Mouse (Mus musculus) hindbrain, embryonic 13.5 days (tissue): ENCODE results near the gene Nkx2-5. TPM values are rescaled to one million over a fixed set of nuclear protein-coding genes. Genes with fewer than 3 reads are reported as not detected.
A peak's percentile ranks its signal among the peaks of the same experiment; 100 is the strongest.

Source experiments
- ATAC-seq: fragments of 200-750 bp; cut with Nextera tagmentation; 2 replicates; pipeline ENCODE4 v1.8.0; 2017; ENCODE audit warnings: moderate TSS enrichment; ENCODE audit not compliant: low FRiP score
- H3K27ac ChIP-seq: fragments of 300-500 bp; sonication (generic); 2 replicates; pipeline ENCODE4 v1.5.1; 2015; ENCODE audit warnings: inconsistent platforms, mild to moderate bottlenecking, moderate library complexity
- H3K27me3 ChIP-seq: fragments of 300-500 bp; sonication (generic); 2 replicates; pipeline ENCODE4 v1.6.1; 2015; ENCODE audit warnings: mild to moderate bottlenecking, inconsistent platforms
- H3K36me3 ChIP-seq: fragments of 300-500 bp; sonication (generic); 2 replicates; pipeline ENCODE4 v1.6.1; 2015; ENCODE audit warnings: mild to moderate bottlenecking, inconsistent platforms
- H3K4me1 ChIP-seq: fragments of 300-500 bp; sonication (generic); replicated peaks from 2 replicates; pipeline ENCODE4 v1.6.1; 2015; ENCODE audit warnings: inconsistent platforms
- H3K4me2 ChIP-seq: fragments of 300-500 bp; sonication (generic); 2 replicates; pipeline ENCODE4 v1.6.1; 2015; ENCODE audit warnings: inconsistent platforms, mild to moderate bottlenecking, moderate library complexity
- H3K4me3 ChIP-seq: fragments of 300-500 bp; sonication (generic); 2 replicates; pipeline ENCODE4 v1.5.1; 2015; ENCODE audit warnings: mild to moderate bottlenecking, inconsistent platforms
- H3K9ac ChIP-seq: fragments of 300-500 bp; sonication (generic); 2 replicates; pipeline ENCODE4 v1.6.1; 2015; ENCODE audit warnings: mild to moderate bottlenecking, inconsistent platforms
- H3K9me3 ChIP-seq: fragments of 300-500 bp; sonication (generic); 2 replicates; pipeline ENCODE4 v1.6.1; 2016; ENCODE audit warnings: inconsistent platforms
- WGBS: fragments of 180-500 bp; shearing (Covaris S2); methylation state at CpG from one replicate; pipeline ENCODE4 v1.1.7; 2015; 5-methylcytosine and 5-hydroxymethylcytosine counted together
- polyA plus RNA-seq: library from polyadenylated mRNA; unstranded; fragments of >200 nt; fragmentation: Nextera tagmentation; extraction: Ambion mirVana; gene quantifications from 2 replicates; pipeline ENCODE4 v1.2.1, GENCODE M21; 2015

Gene Nkx2-5
- polyA plus RNA-seq = 0.39 and 0.67 TPM in 2 replicates

DNA sequence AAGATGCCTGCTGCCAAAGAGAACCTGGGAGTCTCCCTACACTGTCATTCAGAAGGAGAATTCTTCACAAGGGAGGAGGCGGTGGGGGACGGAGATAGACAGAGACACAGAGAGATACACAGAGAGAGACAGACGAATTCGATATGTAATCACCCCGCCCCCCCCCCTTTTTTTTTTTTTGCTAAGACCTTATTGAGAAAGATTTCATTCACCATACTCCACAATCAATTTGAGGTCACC lies at the start of gene Nkx2-5:
Gene Nkx2-5, minus strand, starts transcription at position 101 of the 240 bp plus-strand sequence.
- ATAC-seq = no peak

DNA sequence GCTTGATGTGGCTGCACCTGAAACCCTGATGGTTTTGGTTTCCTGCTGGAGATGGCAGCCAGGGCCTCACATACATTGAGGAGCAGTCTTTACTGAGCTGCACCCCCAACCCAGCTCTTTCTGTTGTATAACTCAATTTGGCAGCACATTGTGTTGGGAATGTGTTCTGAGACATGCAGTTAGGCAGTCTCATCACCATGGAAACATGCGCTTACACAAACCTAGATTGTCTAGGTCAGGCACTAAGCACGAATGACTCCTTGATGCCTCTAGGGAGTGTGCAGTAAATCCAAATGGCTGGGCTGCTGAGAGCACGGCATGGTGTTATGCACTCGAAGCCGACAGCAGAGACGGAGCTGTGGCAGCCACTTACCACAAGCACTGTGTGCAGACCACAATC lies 49.5 kb upstream of the Nkx2-5 start:
- no peak for ATAC-seq

More for the DNA sequence above, at the start of gene Nkx2-5:
- Histone ChIP-seq H3K27ac (no peak within 1 kb of the TSS), H3K9me3 (no peaks in the 10 kb centered on the region), H3K36me3 (no peaks in the 10 kb centered on the region), H3K9ac (no peak within 1 kb of the TSS), H3K4me1 (peaks cover 16% of the 10 kb centered on the region), H3K4me3 (no peak within 1 kb of the TSS), H3K27me3 (peaks cover 93% of the 10 kb centered on the region), H3K4me2 (no peak within 1 kb of the TSS)
- WGBS = 0% methylated on average over 4 of the region's 5 CpGs

DNA sequence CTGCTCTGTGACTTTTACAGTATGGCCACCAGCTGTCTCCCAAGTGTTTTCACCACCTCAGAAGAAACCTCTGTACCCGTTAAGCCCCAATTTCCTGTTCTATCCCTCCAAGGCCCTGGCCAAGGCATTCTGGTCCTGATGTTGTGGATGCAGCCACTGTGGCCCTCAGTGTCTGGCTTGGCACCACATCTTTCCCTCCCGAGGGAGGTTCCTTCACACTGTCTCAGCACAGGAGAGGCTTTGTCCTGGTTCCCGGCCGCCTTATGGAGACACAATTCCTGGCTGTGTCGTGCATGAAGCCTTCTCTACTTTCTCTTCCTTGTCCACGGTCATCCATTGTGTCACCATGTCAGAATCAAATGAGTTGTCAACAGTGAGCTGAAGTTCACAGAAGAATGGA lies 48.7 kb upstream of the Nkx2-5 start:
- Histone ChIP-seq H3K4me3 (no peak overlapping the region), H3K27me3 (peaks cover 41% of the 10 kb centered on the region), H3K9me3 (no peaks in the 10 kb centered on the region), H3K4me1 (peaks cover 23% of the 10 kb centered on the region), H3K36me3 (no peaks in the 10 kb centered on the region), H3K27ac (no peak overlapping the region), H3K4me2 (no peak overlapping the region), H3K9ac (no peak overlapping the region)
- WGBS = 48% methylated on average over 6 of the region's 6 CpGs
- no peak for ATAC-seq

More for the DNA sequence above, 49.5 kb upstream of the Nkx2-5 start:
- Histone ChIP-seq H3K9ac (no peak overlapping the region), H3K27me3 (peaks cover 40% of the 10 kb centered on the region), H3K27ac (no peak overlapping the region), H3K4me1 (peaks cover 23% of the 10 kb centered on the region), H3K4me2 (no peak overlapping the region), H3K4me3 (no peak overlapping the region), H3K9me3 (no peaks in the 10 kb centered on the region), H3K36me3 (no peaks in the 10 kb centered on the region)
- WGBS = 72% methylated on average over 6 of the region's 6 CpGs

DNA sequence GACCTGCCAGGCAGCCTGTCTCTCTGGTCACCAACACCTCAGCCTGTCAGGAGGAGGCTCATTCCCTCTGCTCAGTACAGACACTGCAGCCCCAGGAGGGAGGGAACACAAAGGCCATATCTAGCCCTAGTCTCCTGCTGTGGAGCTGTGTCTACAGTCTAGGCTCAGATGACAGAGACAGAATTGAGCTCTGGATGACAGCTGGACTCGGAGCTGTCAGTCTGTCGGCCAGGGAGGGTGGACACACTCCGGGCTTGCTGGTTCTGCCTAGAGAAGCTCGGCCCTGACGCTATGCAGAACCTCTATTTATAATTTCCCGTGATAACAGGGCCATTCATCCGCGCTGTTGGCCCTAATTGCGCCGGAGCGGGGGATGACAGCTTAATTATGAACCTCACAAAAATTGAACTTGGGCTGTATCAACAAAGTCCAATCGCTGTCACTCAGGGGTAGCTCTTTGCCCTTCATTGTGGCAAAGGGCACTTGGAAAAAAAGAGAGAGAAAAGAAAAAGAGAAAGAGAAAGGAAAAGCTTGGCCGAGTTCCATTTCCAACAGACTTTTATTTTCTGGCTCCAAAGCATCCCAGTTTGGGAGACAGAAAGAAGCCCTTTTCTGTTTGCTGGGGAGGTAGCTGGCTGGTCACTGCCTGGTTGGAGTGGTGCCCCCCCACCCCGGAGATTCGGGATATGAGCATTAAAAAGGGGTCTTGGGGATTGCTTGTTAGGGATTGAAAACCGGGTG lies 48.0 kb upstream of the Nkx2-5 start:
- H3K9ac ChIP-seq = peak overlapping the region; percentile 24; the same call in 1 of the 2 replicates

DNA sequence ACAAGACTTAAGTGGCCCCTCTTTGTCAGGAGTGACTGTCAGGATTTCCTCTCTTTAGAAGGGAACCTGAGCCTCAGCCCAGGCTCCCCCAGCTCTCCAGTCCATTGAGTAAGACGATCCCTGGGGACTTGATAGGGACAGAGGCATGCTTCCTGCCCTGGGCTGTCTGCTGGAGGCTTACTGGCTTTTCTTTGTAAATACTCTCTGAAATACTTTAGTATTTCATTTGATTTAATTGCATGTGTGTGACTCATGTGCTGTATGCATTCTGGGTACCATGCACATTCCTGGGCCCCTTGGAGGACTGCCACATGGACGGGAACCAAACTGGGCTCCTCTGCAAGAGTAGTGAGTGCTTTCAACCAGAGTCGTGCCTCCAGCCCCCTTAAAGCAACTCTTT lies 43.1 kb upstream of the Nkx2-5 start:
- H3K36me3 ChIP-seq = no peaks in the 10 kb centered on the region
- WGBS = 44% methylated on average over 3 of the region's 3 CpGs
- no peak for ATAC-seq
- H3K4me2 ChIP-seq = no peak overlapping the region
- no peak overlapping the region; the same call in 1 of the 2 replicates for H3K9ac ChIP-seq
- no peaks in the 10 kb centered on the region for H3K9me3 ChIP-seq
- no peak overlapping the region for H3K4me3 ChIP-seq
- peaks cover 42% of the 10 kb centered on the region for H3K27me3 ChIP-seq
- no peak overlapping the region for H3K27ac ChIP-seq
- peaks cover 24% of the 10 kb centered on the region for H3K4me1 ChIP-seq

More for the DNA sequence above, 48.0 kb upstream of the Nkx2-5 start:
- Histone ChIP-seq H3K27me3 (peaks cover 43% of the 10 kb centered on the region), H3K27ac (no peak overlapping the region), H3K4me1 (peaks cover 23% of the 10 kb centered on the region), H3K4me2 (peak overlapping the region; percentile 17; the same call in 1 of the 2 replicates), H3K9me3 (no peaks in the 10 kb centered on the region), H3K36me3 (no peaks in the 10 kb centered on the region), H3K4me3 (no peak overlapping the region)
- WGBS = 31% methylated on average over 16 of the region's 16 CpGs
- ATAC-seq = peak; percentile 57; the same call in 1 of the 2 replicates

DNA sequence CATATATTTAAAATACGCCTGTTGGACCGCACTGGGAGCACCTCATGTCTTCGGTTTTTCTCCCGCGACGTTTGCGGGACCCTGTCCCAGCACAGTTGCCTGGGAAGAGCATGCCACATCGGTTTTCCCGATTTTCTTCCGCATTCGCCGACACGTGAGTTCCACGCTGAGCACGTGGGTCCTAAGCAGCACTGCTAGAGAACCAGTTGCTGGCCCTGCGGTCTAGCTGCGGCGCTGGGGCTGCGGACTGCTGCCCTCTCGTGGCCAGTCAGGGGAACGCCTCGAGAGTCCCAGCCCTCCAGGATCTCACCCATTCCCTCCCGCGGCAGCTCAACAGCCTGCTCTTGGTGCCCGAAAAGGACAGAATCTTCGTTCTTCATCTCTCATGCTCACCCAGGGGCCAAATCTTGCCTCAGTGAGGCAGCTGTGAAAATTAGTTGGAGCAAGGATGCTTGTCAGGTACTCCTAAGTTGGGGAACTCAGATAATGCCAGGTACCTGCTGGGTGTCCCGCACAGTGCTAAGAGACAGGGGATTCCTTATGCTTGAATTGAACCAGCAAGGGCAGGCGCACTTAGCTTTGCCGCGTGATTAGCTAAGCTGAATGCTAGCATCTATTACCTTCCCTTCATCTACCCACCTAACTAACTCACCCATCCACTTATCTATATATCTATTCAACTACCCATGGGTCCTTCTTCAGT lies 41.4 kb upstream of the Nkx2-5 start:
- Histone ChIP-seq H3K4me2 (peak overlapping the region; percentile 59), H3K9ac (peak overlapping the region; percentile 55; the same call in 1 of the 2 replicates), H3K27ac (no peak overlapping the region), H3K27me3 (peaks cover 42% of the 10 kb centered on the region), H3K4me3 (peak overlapping the region; percentile 37), H3K9me3 (no peaks in the 10 kb centered on the region), H3K36me3 (no peaks in the 10 kb centered on the region), H3K4me1 (peaks cover 17% of the 10 kb centered on the region)
- WGBS = 11% methylated on average over 30 of the region's 30 CpGs
- ATAC-seq = peak; percentile 90

DNA sequence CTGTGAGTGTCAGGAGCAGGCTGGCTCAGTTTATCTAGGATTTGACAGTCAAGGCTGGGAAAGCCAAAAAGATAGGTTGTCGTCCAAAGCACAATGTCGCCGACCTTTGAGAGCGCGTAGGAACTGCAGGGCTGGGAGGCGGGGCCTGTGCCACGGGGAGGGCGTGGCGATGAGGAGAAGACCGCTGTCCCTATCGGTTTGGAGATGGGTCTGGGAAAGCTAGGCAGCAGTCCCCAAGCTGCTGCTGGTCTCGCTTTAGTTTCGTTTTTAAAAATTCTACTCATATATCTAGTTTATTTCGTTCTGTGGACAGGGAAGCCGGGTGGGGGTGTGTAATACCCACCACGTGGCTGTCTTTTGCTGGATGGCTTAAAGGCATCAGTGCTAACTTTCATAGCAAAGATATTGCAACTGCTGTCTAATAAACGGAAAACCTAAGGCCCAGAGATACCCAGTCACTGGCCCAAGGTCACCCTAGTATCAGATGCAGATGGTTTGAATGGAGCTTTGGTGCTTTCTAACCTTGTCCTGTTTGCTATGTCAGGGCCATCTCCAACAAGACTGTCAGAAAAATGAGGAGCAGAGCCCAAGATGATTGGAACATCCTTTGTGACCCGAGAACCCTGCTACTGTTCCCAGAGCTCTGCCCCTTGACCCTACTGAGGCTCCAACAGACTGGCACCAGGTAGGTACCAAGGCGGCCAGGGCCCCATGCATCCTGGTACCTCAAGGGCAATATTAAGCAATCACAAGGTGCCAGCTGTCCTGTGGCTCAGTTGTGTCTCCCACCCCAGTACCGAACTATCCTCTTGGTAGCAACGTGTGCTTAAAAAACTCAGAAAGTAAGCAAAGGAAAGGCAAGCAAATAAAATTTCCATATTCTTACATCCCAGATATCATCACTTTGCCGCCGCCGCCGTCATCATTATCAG lies 40.5 kb upstream of the Nkx2-5 start:
- WGBS = 22% methylated on average over 25 of the region's 25 CpGs
- peak overlapping the region; percentile 59 for H3K4me2 ChIP-seq
- no peaks in the 10 kb centered on the region for H3K9me3 ChIP-seq
- peak overlapping the region; percentile 37 for H3K4me3 ChIP-seq
- H3K27ac ChIP-seq = no peak overlapping the region
- peaks cover 42% of the 10 kb centered on the region for H3K27me3 ChIP-seq
- ATAC-seq = peak; percentile 46; the same call in 1 of the 2 replicates
- H3K36me3 ChIP-seq = no peaks in the 10 kb centered on the region
- H3K9ac ChIP-seq = peak overlapping the region; percentile 55
- peaks cover 17% of the 10 kb centered on the region for H3K4me1 ChIP-seq

DNA sequence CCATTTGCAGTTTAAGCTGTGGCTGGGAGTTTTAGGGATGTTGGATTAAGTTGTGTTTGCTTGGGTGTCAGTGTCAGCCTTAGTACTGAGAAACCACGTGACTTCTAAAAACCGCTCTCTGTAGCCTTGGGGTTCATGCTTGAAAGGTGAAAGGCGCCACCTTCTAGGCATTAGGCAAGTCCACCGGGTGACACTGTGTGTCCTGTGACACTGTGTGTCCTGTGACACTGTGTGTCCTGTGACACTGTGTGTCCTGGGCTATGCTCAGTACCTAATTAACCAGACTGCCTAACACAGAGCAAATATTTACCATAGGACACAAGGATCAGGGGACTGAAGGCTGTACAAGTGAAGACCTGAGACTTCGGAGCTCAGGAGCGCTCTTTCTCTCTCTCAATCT lies 38.8 kb upstream of the Nkx2-5 start:
- no peaks in the 10 kb centered on the region for H3K36me3 ChIP-seq
- no peak overlapping the region for H3K9ac ChIP-seq
- 82% methylated on average over 6 of the region's 6 CpGs for WGBS
- peaks cover 2% of the 10 kb centered on the region; the same call in 1 of the 2 replicates for H3K9me3 ChIP-seq
- peaks cover 38% of the 10 kb centered on the region for H3K27me3 ChIP-seq
- H3K4me1 ChIP-seq = peaks cover 17% of the 10 kb centered on the region
- H3K4me3 ChIP-seq = no peak overlapping the region
- H3K4me2 ChIP-seq = no peak overlapping the region
- no peak overlapping the region for H3K27ac ChIP-seq
- no peak for ATAC-seq

DNA sequence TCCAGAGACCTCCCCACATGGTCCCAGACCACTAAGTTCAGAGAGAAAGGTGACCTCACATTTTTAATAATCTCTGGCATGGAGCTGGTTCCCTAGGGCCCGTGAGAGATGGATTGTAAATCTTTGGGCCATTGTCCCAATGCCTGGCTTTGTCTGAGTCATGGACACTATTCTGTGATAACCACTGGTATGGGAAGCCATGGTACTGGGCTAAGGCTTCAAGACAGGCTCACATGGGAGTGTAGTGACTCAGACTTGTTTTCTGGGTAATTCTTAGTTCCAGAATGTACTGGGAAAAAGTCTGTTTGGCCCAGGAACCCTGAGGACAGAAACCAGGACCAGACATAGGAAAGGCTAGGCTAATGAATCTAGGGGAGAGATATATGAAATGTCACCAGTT lies 37.9 kb upstream of the Nkx2-5 start:
- H3K4me2 ChIP-seq = no peak overlapping the region
- H3K27me3 ChIP-seq = peaks cover 30% of the 10 kb centered on the region
- H3K9ac ChIP-seq = no peak overlapping the region
- H3K27ac ChIP-seq = no peak overlapping the region
- peaks cover 17% of the 10 kb centered on the region for H3K4me1 ChIP-seq
- H3K36me3 ChIP-seq = no peaks in the 10 kb centered on the region
- WGBS = 75% methylated on average over 1 of the region's 1 CpGs
- no peak for ATAC-seq
- H3K9me3 ChIP-seq = peaks cover 4% of the 10 kb centered on the region; the same call in 1 of the 2 replicates
- H3K4me3 ChIP-seq = no peak overlapping the region

DNA sequence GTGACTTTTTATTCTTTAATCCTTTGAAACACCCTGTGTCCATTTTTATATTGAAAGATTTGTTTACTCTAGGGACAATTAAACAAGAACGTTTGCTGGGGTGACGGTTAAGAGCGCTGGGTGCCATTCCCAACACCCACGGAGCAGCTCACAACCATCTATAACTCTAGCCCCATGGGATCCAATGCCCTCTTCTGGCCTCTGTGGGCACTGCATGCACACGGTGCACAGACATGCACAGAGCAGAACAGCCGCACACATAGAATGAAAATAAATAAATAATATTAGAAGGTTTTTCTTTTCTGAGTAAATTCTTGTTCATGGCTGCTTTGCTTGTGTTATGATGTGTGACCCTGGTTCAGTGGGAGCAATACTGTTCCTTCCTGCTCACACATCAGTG lies 34.4 kb upstream of the Nkx2-5 start:
- H3K4me1 ChIP-seq = no peaks in the 10 kb centered on the region
- H3K9ac ChIP-seq = no peak overlapping the region
- H3K27me3 ChIP-seq = peaks cover 15% of the 10 kb centered on the region
- H3K36me3 ChIP-seq = no peaks in the 10 kb centered on the region
- no peak for ATAC-seq
- H3K9me3 ChIP-seq = peaks cover 4% of the 10 kb centered on the region; the same call in 1 of the 2 replicates
- no peak overlapping the region for H3K4me2 ChIP-seq
- no peak overlapping the region for H3K27ac ChIP-seq
- H3K4me3 ChIP-seq = no peak overlapping the region
- 87% methylated on average over 6 of the region's 6 CpGs for WGBS

DNA sequence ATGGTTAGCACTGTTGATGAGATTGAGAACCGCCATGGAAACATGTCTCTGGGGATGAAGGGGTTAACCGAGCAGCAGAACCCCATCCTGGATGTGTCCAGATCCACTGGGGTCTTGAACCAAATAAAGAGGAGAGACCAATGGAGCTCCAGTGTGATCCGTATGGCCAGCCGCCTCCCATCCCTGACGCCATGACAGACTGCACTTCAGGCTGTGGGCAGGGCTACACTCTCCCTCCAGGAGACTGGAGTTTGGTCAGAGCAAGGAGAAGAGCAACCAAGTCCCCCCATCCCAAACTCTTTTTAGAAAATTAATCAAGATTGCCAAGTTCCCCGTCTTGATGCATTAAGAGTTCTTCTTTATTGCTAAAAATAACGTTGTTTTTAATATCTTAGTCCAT lies 33.1 kb upstream of the Nkx2-5 start:
- no peak overlapping the region for H3K4me2 ChIP-seq
- no peak for ATAC-seq
- H3K9ac ChIP-seq = no peak overlapping the region
- H3K36me3 ChIP-seq = no peaks in the 10 kb centered on the region
- no peak overlapping the region for H3K4me3 ChIP-seq
- peaks cover 4% of the 10 kb centered on the region; the same call in 1 of the 2 replicates for H3K9me3 ChIP-seq
- no peaks in the 10 kb centered on the region for H3K4me1 ChIP-seq
- H3K27ac ChIP-seq = no peak overlapping the region
- WGBS = 90% methylated on average over 7 of the region's 7 CpGs
- 0 out of 2 replicates have a peak, but pooled peaks cover 11% of the 10 kb centered on the region for H3K27me3 ChIP-seq

DNA sequence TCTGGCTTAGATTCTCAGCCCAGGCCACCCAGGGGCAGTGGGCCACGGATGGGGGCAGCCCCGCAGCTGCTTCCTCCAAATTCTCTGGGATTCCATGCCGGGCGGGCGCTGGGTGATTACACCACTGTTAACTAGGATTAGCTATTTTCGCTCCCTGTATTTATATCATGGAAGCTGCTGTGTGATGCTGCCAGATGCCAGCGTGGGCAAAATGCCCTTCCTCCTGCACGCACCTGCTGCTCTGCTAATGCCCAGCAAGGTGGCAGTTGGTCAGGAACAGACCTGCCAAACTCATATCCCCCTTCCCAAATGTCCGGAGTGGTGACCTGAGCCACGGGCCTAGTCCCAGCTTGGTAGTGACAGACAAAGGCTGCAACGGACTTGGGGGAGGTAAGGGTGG lies 29.7 kb upstream of the Nkx2-5 start:
- Histone ChIP-seq H3K4me1 (no peaks in the 10 kb centered on the region), H3K27ac (no peak overlapping the region), H3K4me2 (no peak overlapping the region), H3K9me3 (peaks cover 4% of the 10 kb centered on the region; the same call in 1 of the 2 replicates), H3K4me3 (no peak overlapping the region), H3K36me3 (no peaks in the 10 kb centered on the region), H3K9ac (no peak overlapping the region), H3K27me3 (0 out of 2 replicates have a peak, but pooled peaks cover 15% of the 10 kb centered on the region)
- 81% methylated on average over 11 of the region's 11 CpGs for WGBS
- ATAC-seq = no peak
